Mouse (Mus musculus): ENCODE measurements at regions not wholly inside any gene's neighbourhood (a gene's known extent, or its start where the extent isn't known, plus 50 kb on each side); places are given as distances from the start of the nearest gene placed in this dataset.

- no peak overlapping the region for H3K9ac ChIP-seq (ENCODE audit: insufficient read depth, low read depth)
- H3K27me3 ChIP-seq (replicated peaks): peaks cover 21% of the 10 kb centered on the region
- no peaks in the 10 kb centered on the region for H3K36me3 ChIP-seq (replicated peaks in 1 of 2; ENCODE audit: control insufficient read depth in 1 of 2, insufficient read depth in 1 of 2, low read length in 1 of 2)
- H3K4me1 ChIP-seq (ENCODE audit: control insufficient read depth in 1 of 2, insufficient read depth in 2 of 2): peaks cover 0 to 8% of the 10 kb centered on the region in 2 experiments; a peak in 2 of 4 replicates
- no peaks in the 10 kb centered on the region for H3K79me2 ChIP-seq (replicated peaks; ENCODE audit: control insufficient read depth, extremely low read depth, insufficient read depth, poor library complexity, severe bottlenecking)
- dilution Hi-C loops (cut with MboI; ENCODE audit: extremely low pct_ligation_motif_present, extremely low pct_unique_long_range_greater_than_20kb, low sequenced_read_pairs): no loop called here
- TF ChIP-seq CHD2 (IDR thresholded peaks at IDR 0.05; ENCODE audit: low read length) (no peak), KAT2A (IDR thresholded peaks at IDR 0.05; ENCODE audit: insufficient replicate concordance, low read length) (no peak), ZNF384 (IDR thresholded peaks at IDR 0.05; ENCODE audit: low read depth, low read length) (no peak), CTCF (conservative IDR thresholded peaks at IDR 0.05 in 1 of 2, IDR thresholded peaks at IDR 0.05 in 1 of 2; ENCODE audit: low read depth in 2 of 2, low read length in 2 of 2) (no peak), JUND (conservative IDR thresholded peaks at IDR 0.05; ENCODE audit: low read depth, low read length) (no peak), RAD21 (IDR thresholded peaks at IDR 0.05; ENCODE audit: low read depth, low read length) (no peak), MXI1 (IDR thresholded peaks at IDR 0.05; ENCODE audit: low read depth, low read length) (no peak), TBP (conservative IDR thresholded peaks at IDR 0.05; ENCODE audit: low read depth, low read length) (no peak), IRF4 (IDR thresholded peaks at IDR 0.05; ENCODE audit: low read depth, low read length) (no peak), JUN (IDR thresholded peaks at IDR 0.05; ENCODE audit: insufficient read depth, low read depth, low read length) (no peak), RCOR1 (conservative IDR thresholded peaks at IDR 0.05; ENCODE audit: low read depth, low read length) (no peak)
- H3K4me3 ChIP-seq (replicated peaks in 1 of 3; ENCODE audit: low read depth in 2 of 3, low read length in 2 of 3, poor library complexity in 1 of 3): no peak overlapping the region
- H3K4me2 ChIP-seq (ENCODE audit: insufficient read depth, low read depth, poor library complexity, severe bottlenecking): no peak overlapping the region
- H3K9me3 ChIP-seq (replicated peaks; ENCODE audit: low read length): peaks cover 11% of the 10 kb centered on the region
- DNase-seq (ENCODE audit: extremely low read depth): no peak
- in situ Hi-C loops (cut with MboI; ENCODE audit: low pct_ligation_motif_present, low pct_unique_long_range_greater_than_20kb, low sequenced_read_pairs): loop anchor here (10.0 kb wide), 1 partner anchor 272 kb away; no protein-coding TSS in a partner anchor
- no peak overlapping the region for H3K27ac ChIP-seq (ENCODE audit: insufficient read depth, low read depth)
These were observed 68.1 kb upstream of the Ppm1j start for GRCm38 (mm10) chr3:104712711-104713110.

- Histone ChIP-seq H3K4me2 (ENCODE audit: insufficient read depth, low read depth, poor library complexity, severe bottlenecking) (peak overlapping the region; percentile 52), H3K27me3 (replicated peaks) (peaks cover 21% of the 10 kb centered on the region), H3K9me3 (replicated peaks; ENCODE audit: low read length) (peaks cover 7% of the 10 kb centered on the region), H3K36me3 (replicated peaks in 1 of 2; ENCODE audit: control insufficient read depth in 1 of 2, insufficient read depth in 1 of 2, low read length in 1 of 2) (no peaks in the 10 kb centered on the region), H3K9ac (ENCODE audit: insufficient read depth, low read depth) (peak overlapping the region; percentile 31; the same call in 1 of the 2 replicates), H3K4me3 (replicated peaks in 1 of 3; ENCODE audit: low read depth in 2 of 3, low read length in 2 of 3, poor library complexity in 1 of 3) (peak overlapping the region in 2 of 3 experiments; percentile 6 to 13), H3K4me1 (ENCODE audit: control insufficient read depth in 1 of 2, insufficient read depth in 2 of 2) (peaks cover 0 to 8% of the 10 kb centered on the region in 2 experiments; a peak in 2 of 4 replicates), H3K27ac (ENCODE audit: insufficient read depth, low read depth) (no peak overlapping the region), H3K79me2 (replicated peaks; ENCODE audit: control insufficient read depth, extremely low read depth, insufficient read depth, poor library complexity, severe bottlenecking) (no peaks in the 10 kb centered on the region)
- in situ Hi-C loops (cut with MboI; ENCODE audit: low pct_ligation_motif_present, low pct_unique_long_range_greater_than_20kb, low sequenced_read_pairs): loop anchor here (10.0 kb wide), 1 partner anchor 271 kb away; no protein-coding TSS in a partner anchor
- dilution Hi-C loops (cut with MboI; ENCODE audit: extremely low pct_ligation_motif_present, extremely low pct_unique_long_range_greater_than_20kb, low sequenced_read_pairs): no loop called here
- DNase-seq (ENCODE audit: extremely low read depth): peak; percentile 76
- TF ChIP-seq SMC3 (IDR thresholded peaks at IDR 0.05; ENCODE audit: low read depth, low read length) (peak; percentile 74), MXI1 (IDR thresholded peaks at IDR 0.05; ENCODE audit: low read depth, low read length) (no peak), TBP (conservative IDR thresholded peaks at IDR 0.05; ENCODE audit: low read depth, low read length) (no peak), ZKSCAN1 (IDR thresholded peaks at IDR 0.05; ENCODE audit: borderline replicate concordance, low read depth, low read length) (no peak), CTCF (conservative IDR thresholded peaks at IDR 0.05 in 1 of 2, IDR thresholded peaks at IDR 0.05 in 1 of 2; ENCODE audit: low read depth in 2 of 2, low read length in 2 of 2) (peak; percentile 89 to 94), RAD21 (IDR thresholded peaks at IDR 0.05; ENCODE audit: low read depth, low read length) (peak; percentile 87), ZMIZ1 (IDR thresholded peaks at IDR 0.05; ENCODE audit: low read depth, low read length) (no peak), MAFK (IDR thresholded peaks at IDR 0.05; ENCODE audit: insufficient replicate concordance, low read length) (no peak), CHD2 (IDR thresholded peaks at IDR 0.05; ENCODE audit: low read length) (no peak), JUND (conservative IDR thresholded peaks at IDR 0.05; ENCODE audit: low read depth, low read length) (no peak), CHD1 (IDR thresholded peaks at IDR 0.05; ENCODE audit: low read depth, low read length) (no peak), IRF4 (IDR thresholded peaks at IDR 0.05; ENCODE audit: low read depth, low read length) (0 out of 2 replicates have a peak, but pooled peaks have one; percentile 14), NRF1 (IDR thresholded peaks at IDR 0.05; ENCODE audit: low read depth, low read length) (no peak), TCF12 (IDR thresholded peaks at IDR 0.05; ENCODE audit: low read depth, low read length) (no peak)
These were observed 66.8 kb upstream of the Ppm1j start for GRCm38 (mm10) chr3:104713836-104714631.

Measured in CH12.LX (cell line).